Mouse (Mus musculus) cerebral cortex, adult 2 months (tissue): ENCODE data around the gene Sac3d1.

Source experiments
- WGBS: fragments of 180-500 bp; shearing (Covaris S2); methylation state at CpG from one replicate; pipeline ENCODE4 v1.1.7; 2018; 5-methylcytosine and 5-hydroxymethylcytosine counted together

The Sac3d1 gene

DNA sequence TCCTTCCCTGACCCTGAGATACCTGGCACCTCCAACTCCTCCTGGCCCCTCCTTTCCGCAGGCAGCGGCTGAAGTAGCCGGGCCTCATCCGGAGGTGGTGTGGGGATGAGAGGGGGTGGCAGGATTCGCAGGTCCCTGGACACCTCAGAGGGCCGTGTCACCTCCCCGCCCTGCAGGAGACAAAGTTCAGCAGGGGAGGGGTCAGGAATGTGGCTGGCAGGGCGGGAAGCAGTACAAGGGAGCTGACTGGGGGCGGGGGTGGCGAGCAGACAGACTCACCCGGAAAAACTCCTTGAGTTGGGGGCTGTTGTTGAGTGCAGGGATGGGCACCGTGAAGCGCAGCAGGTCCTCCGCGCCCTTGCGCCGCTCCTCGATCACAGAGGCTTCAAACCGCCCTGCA is 3.3 kb upstream of the Sac3d1 start:
- WGBS = 60% methylated on average over 19 of the region's 19 CpGs

DNA sequence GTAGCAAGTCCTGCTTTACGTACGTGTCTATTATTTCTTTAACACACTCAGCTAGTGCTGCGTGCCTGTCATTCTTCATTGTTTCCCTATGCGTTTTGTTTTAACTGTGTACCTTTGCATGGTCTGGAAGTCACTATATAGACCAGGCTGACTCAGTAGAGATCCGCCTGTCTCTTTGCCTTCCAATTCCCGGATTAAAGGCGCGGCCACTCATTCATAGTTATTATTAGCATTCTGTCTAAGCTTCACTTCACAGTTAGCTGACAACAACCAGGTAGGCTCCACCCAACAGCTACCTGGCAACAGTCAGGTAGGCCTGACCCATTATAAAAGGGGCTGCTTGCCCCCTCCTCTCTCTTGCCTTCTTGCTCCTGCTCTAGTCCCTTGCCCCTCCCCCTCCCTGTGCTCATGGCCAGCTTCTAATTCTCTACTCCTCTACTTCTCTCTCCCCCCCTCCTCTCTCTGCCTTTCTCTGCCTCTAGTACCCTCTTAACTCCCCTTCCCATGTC is 281 bp upstream of the Sac3d1 start:
- 0% methylated on average over 8 of the region's 8 CpGs for WGBS

DNA sequence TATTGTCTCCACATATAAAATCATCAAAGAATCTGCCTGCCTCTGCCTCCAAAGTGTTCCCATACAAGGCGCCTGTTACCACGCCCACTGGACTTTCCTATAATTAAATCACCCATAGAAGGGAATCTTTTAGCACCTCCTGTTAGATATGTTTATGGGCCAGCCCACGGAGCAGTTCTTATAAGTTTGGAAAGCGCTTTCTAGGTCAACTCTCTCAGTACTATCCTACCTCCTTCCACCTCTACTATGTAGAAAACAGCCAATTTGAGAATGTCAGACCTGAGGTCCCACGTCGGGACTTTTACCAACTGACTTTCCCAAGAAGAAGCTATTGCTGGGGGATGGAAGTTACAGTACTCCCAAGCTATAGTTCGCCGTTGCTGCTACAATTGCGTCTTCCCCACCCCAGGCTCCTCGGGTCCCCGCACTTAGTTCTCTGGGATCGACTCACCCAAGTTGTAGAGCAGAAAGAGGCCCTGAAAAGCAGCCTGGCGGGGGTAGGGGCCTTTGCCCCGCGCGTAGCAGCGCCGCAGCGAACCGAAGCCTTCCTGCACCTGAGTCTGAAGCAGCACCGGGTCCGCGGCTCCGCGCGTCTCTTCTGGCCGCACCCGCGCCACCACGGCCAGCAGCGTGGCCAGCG is 984 bp downstream of the Sac3d1 start:
- 3% methylated on average over 32 of the region's 32 CpGs for WGBS

DNA sequence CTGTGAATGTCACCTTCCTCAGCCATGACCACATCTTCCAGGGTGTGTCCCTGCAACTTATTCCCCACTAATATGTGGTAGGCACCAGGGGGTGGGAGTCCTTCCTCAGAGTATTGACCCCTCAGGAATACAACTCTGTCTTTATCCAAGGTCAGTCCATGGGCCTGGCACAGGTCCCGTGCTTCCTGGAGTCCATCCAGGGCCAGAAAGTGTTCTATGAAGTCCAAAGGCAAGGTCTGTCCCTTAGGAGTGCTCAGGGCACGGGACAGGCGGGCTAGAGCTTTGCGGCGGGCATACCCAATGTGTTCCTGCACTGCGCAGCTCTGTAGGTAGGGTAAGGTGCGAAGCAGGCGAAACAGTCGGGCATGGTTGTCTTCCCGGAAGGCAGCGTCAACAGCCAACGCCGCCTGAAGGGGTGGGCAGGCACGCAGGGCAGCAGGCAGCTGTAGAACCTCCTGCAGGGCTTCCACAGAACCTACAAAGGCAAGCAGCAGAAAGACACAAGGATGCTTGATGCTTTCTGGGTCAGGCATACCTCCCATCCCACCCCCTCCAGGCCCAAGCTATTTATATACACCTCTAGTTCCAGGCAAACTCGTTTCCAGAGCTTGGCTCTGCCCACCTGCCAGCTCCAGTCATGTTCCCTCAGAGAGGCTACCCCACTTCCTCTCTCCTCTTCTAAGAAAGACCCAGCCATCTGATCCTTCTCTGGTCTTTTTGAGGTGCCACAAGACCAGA is 2.2 kb downstream of the Sac3d1 start:
- WGBS = 54% methylated on average over 15 of the region's 15 CpGs

DNA sequence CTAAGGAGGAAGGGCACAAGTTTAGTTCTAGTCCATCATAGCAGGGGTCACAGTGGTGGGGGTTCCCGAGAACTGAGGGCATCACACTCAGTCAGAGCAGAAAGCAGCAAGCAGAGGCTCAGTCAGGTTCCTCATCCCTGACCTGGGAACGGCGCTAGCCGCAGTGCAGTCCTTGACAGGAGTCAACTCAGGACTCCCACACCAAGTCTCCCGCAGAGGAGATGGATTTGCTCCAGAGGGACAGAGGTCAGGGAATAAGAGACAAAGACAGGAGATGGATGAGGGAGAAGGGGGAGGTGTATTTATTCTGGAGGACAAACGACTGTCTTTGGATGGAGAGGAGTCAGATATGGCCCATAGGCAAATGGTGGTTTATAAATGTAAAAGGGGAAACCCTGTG is 5.3 kb downstream of the Sac3d1 start:
- WGBS = 70% methylated on average over 6 of the region's 6 CpGs

DNA sequence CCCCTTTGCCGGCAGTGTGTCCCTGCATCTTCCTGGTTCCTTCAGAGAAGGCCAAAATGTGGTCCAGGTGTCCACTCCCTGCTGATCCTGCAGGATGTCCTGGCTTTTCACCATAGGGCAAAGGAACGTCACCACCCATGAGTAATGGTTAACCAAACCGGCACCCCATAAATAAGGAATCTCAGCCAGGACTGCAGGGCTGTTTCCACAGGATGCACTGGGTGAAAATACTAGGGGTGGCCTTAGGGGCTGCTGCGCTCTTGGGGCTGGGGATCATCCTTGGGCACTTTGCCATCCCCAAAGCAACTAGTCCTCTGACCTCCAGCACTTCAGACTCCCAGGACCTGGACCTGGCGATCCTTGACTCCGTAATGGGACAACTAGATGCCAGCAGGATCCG is 12.9 kb downstream of the Sac3d1 start, which contains the start of gene Naaladl1:
Naaladl1 (plus strand) TSS at position 197 of the 400 bp plus-strand sequence.
- WGBS = 87% methylated on average over 7 of the region's 7 CpGs

DNA sequence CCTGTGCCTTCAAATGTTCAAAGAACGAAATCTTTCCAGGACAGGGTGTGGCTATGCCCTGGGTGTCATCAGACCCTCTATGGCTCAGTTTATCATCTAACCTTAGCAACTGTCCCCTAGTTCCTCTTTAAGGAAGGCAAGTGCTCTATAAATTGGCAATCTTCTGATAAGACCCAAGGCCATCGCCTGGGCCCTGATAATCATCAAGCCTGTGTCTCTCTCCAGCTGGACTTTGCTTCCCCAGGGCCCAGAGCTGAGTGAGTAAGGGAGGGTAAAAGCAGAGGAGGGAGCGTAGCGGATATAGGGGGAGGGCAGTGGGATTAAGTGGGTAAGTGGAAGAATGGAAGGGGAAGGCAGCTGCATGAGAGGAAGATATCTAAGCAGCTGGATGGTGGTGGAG is 14.0 kb downstream of the Sac3d1 start:
- 94% methylated on average over 4 of the region's 4 CpGs for WGBS

DNA sequence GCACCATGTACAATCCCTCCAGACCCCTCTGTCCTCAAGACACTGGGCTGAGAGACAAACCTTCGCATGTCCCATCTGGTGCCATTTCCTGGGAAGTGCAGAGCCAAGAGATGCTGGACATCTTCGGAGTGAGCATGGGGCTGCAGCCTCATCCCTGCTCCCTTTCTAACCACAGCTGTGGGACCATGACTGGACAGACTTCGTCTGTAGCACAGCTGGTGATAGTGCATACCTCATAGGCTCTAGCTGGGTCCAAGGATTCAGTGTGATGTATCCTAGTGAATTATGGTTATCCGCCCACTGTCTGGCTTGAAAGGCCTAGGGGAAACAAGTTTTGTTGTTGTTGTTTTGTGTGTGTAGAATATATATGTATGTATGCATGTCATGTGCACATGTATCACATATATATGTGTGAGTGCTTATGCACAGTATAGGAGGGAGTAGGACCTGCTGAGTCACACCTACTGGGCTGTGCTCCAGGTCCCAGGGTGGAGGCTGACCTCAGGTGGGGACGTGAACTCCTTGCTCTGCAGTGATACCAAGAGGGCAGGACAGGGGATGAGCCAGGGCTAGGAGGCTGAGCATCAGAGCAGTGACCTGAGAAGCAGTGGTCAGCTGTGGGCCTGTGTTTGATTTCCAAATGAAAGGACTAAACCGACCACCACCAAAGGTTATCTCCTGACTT is 16.1 kb downstream of the Sac3d1 start:
- WGBS = 84% methylated on average over 6 of the region's 6 CpGs

DNA sequence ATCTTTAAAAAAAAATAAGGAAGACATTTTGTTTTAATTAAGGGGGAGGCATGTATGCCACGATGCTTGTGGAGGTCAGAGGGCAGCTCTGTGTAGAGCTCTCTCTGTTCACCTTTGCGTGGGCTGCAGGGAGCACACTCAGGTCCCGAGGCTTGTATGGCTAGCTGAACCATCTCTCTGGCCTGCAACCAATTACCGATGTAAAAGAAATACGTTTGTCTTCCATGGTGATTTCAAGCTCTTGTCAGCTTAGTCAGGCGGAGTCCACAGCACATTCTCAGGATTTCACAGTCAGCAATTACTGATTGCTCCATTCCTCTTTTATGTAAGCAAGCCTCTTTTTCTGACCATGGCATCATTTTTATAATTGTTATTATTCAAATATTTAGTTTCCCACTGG is 17.3 kb downstream of the Sac3d1 start:
- WGBS = 82% methylated on average over 6 of the region's 6 CpGs

DNA sequence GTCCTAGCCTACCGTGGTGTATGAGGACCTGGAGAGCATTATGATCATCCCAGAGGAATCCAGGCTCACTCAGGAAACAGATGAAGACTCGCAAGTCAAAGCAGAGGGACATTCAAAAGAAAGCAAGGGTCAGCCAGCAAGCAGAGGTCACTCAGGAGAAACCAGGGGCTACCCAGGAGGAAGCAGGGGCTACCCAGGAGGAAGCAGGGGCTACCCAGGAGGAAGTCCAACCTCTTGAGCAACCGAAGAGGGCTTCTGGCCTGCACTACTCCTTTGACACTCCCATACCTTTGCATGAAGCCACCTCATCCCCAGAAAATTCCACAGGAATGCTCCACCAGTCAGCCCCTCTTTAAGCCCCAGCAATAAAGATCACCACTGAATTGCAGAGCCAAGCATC is 20.6 kb downstream of the Sac3d1 start:
- WGBS = 89% methylated on average over 3 of the region's 3 CpGs

DNA sequence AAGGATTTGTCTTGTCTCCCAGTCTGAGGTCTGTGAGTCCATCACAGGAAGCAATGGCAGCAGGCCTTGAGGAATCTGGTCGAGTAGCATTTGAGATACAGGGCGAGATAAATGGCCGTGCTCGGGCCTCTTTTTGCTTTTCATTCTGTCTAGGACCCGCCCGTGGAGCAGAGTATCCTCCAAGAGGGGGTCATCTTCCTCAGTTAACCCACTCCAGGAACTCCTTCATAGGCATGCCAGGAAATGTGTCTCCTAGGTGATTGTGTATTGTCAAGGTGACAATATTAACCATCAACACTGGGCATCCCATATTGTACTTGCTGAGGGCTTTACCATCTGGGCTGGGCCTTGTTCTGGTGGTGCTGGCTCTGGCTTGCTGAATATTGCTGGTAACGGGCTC is 24.3 kb downstream of the Sac3d1 start, which contains the start of gene AC131692.1:
AC131692.1 (plus strand) TSS at position 301 of the 400 bp plus-strand sequence.
- 93% methylated on average over 7 of the region's 7 CpGs for WGBS

DNA sequence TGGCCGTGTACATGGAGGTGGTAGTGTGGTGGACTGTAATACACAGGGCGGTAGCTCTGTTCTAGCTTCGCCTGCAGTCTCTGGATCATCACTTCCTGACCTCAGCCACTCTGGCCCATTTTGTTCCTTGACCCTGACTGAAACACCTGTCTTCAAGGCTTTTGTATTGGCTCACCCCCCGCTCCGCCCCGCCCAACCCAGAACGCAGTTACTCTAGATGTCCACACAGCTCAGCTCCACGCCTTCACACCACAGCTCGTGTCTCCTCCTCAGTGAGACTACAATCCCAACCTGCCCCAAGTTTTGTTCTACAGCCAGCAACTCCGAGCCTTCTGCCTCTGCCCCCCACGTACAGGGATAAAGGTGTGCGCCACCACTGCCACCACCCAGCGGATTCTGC is 29.6 kb downstream of the Sac3d1 start:
- 93% methylated on average over 13 of the region's 13 CpGs for WGBS

DNA sequence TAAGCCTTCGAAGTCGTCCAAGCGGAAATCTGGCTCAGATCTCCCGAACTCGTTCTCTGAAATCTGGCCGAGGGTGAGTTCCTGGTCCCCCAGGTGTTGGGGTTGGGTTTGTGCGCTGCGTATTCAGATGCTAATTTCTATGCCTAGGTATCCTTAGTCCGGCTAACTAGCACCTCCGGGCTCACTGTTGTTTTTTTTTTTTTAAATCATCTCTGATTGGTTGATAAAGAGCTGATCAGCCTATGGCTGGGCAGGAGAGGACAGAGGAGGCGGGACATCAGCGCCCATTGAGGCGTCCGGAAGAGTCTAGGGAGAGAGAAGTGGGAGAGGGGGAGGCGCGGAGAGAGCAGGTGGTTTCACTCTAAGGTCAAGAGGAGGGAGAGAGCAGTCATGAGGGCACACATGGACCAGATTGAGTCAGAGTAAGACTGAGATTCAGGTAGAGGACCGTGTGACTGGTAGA is 33.0 kb downstream of the Sac3d1 start:
- WGBS = under 1% methylated on average over 17 of the region's 17 CpGs

DNA sequence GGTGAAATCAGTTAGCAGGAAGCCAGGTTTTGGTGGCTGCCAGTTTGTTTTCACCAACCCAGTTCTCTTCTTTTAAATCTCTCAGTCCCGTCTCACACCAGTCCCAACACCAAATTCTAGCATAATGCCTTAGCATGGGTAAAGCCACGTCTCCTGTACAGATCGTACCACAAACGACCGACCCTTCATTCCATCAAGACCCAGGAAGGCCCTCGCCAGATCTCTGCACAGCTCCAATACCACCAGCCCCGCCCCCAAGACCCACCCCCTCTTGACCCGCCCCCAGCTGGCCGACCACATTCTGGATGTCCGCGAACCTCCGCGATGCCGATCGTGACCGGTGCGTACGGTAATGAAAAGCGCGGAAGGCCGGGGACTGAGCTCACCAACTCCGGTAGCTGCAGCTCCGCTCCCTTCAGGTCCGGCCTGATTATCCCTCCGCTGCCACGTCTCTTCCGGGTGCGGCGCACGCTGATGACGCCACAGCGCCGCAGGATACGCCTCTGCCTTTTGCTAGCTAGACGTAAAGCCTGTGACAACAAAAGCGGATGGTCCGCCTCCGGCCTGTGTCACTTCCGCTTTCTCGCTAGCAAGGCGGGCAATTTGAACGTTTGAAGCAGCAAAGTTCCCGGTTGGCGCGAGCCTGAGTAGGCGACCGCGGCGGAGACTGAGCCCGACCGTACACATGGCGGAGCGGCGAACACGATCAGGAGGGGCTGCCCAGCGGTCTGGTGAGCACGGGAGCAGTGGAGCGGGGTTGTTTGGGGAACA is 33.8 kb downstream of the Sac3d1 start, which contains the start of the genes Zfpl1 and Cdca5:
Zfpl1 (minus strand) TSS at position 479 of the 771 bp plus-strand sequence.
Cdca5 (plus strand) TSS at position 506 of the 771 bp plus-strand sequence.
- WGBS = under 1% methylated on average over 58 of the region's 58 CpGs

DNA sequence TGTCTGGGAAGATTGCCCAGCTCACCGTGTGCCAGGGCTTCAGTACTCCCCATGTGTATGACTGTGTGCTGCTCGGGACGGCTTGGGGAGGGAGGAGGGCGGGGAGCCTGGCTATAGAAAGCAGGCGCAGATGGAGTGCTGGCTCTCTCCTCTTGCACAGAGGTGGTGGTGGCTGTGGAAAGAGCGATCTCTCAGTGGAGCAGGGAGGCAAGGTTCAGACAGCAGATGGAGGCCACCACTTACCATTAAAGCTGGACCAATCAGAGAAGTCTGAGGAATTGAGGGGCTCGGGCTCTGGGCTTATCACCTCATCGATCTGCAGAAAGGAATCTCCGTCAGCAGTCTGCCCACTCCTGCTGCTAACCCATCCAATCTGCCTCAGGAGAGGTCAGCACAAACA is 36.3 kb downstream of the Sac3d1 start, which contains the start of gene Gm28374:
Gm28374 (minus strand) TSS at position 101 of the 400 bp plus-strand sequence.
- WGBS = 67% methylated on average over 9 of the region's 9 CpGs

DNA sequence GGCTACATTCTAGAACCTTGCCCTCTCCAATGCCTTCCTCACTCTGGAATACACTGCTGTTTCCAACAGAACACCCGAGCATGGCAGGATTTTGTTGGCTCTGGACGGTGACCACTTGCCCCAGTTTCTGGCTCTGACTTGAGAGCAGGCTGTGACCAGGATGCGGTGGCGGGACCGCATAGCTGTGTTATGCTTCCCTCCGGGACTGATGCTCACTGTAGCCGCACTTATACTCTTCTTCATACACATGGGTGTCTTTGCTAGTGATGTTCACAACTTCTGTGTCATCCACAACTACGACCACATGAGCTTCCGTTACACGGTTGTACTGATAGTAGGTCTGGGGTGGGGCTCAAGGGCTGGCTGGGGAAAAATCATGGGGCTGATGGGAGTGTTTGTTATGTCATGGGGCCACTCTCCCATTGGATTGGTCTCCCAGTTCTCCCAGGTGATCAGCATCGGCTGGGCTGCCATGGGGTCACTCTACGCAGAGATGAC is 38.4 kb downstream of the Sac3d1 start, which contains the start of gene Tmem262:
Tmem262 (plus strand) TSS at position 51 of the 498 bp plus-strand sequence.
- 96% methylated on average over 12 of the region's 12 CpGs for WGBS

DNA sequence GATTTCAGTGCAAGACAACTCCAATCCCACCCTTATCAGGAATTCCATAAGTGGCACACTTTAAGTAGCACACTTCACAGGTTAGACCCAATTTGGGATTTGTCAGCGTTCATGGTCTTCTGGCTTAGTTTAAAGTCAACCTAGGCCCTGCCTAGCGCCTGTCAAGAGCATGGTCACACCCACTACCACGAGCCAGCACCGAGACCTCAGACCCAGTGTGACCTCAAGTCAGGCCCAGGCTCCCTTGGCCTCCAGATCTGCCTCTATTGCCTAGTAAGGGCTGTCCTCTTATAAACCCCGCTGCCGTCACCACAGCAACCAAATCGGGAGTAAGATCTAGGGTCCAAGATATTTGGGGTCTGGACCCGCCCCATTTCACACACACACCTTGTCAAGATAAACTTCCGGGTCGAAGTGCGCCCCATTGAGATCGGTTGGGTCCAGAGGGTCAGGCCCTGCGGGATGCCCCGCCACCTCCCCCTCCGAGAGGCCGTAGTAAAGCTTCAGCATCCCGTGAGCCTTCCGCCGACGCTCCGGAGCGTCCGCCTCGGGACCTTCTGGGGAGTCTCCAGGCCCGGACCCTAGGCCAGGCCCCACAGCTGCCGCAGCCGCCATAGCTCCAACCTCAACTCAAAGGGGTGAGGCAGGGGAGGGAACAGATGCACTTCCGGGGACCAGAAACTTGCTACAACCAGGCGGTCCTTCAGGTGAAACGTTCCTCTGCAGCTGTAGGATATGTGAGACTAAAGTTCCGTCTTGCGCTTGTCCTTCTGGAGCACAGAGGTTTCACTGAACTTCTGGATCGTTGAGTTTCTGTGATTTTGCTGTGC is 41.7 kb downstream of the Sac3d1 start, which contains the start of gene Vps51:
Vps51 (minus strand) TSS at position 668 of the 830 bp plus-strand sequence.
- WGBS = under 1% methylated on average over 33 of the region's 33 CpGs

DNA sequence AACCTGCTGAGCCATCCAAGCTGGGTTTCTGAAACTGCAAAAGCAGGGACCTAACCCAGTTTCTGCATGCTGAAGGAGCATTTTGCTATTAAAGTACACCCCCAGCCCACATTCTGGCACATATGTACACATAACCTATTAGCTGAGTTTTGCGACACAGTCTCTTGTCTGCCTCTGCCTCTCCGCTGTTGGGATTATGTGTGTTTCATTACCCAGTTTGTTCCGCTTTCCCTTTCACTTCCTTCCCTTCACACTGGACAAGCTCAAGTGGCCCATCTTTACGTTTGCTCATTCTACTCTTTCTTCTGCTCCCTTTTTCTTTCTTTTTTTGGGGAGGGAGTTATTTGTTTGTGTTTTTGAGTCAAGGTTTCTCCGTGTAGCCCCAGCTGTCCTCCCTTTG is 44.6 kb downstream of the Sac3d1 start:
- WGBS = 85% methylated on average over 5 of the region's 5 CpGs

DNA sequence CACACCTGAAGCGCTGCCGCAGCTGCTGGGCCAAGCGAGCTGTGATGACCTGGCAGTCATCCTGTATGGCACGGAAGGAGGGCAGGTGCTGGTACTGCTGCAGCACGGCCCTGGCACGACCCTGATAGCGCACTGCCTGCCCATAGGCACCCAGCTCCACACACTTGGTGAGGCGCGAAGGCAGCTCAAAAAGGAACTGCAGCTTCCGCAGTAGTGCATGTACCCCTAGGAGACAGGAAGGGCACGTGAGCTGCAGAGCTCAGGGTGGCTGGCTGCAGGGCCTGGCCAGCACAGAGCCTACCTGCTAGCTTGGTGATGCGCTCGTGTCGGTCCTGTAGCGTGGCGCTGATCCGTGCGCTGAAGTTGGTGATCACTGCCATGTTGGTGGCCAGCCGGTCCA is 47.2 kb downstream of the Sac3d1 start:
- 95% methylated on average over 19 of the region's 19 CpGs for WGBS
